Mouse (Mus musculus) heart, embryonic 11.5 days (tissue): ENCODE measurements at regions not wholly inside any gene's neighbourhood (a gene's known extent, or its start where the extent isn't known, plus 50 kb on each side); places are given as distances from the start of the nearest gene placed in this dataset.

Source experiments
- ATAC-seq: fragments of 200-750 bp; cut with Nextera tagmentation; replicated peaks from 2 replicates; pipeline ENCODE4 v1.8.0; 2017; ENCODE audit warnings: moderate library complexity; ENCODE audit not compliant: insufficient number of reproducible peaks, low FRiP score, low TSS enrichment
- H3K27ac ChIP-seq: fragments of 300-500 bp; sonication (generic); 2 replicates; pipeline ENCODE4 v1.5.1; 2014; ENCODE audit warnings: mild to moderate bottlenecking, low read depth, low read length
- H3K27me3 ChIP-seq: fragments of 300-500 bp; sonication (generic); 2 replicates; pipeline ENCODE4 v1.6.1; 2014; ENCODE audit warnings: mild to moderate bottlenecking, low read length, mixed read lengths; ENCODE audit not compliant: control insufficient read depth, insufficient read depth
- H3K36me3 ChIP-seq: fragments of 300-500 bp; sonication (generic); 2 replicates; pipeline ENCODE4 v1.6.1; 2014; ENCODE audit warnings: mild to moderate bottlenecking, low read length, moderate library complexity, mixed read lengths; ENCODE audit not compliant: control insufficient read depth, insufficient read depth
- H3K4me1 ChIP-seq: fragments of 300-500 bp; sonication (generic); 2 replicates; pipeline ENCODE4 v1.6.1; 2014; ENCODE audit warnings: low read length; ENCODE audit not compliant: control insufficient read depth, insufficient read depth
- H3K4me2 ChIP-seq: fragments of 300-500 bp; sonication (generic); 2 replicates; pipeline ENCODE4 v1.6.1; 2014; ENCODE audit warnings: mild to moderate bottlenecking, moderate library complexity
- H3K4me3 ChIP-seq: fragments of 300-500 bp; sonication (generic); 2 replicates; pipeline ENCODE4 v1.5.1; 2014; ENCODE audit warnings: low read depth, low read length
- H3K9ac ChIP-seq: fragments of 300-500 bp; sonication (generic); 2 replicates; pipeline ENCODE4 v1.6.1; 2014; ENCODE audit warnings: mild to moderate bottlenecking, low read depth, low read length, moderate library complexity
- H3K9me3 ChIP-seq: fragments of 300-500 bp; sonication (generic); replicated peaks from 2 replicates; pipeline ENCODE4 v1.6.1; 2016; ENCODE audit warnings: low read length; ENCODE audit not compliant: control insufficient read depth
- WGBS: fragments of 180-500 bp; shearing (Covaris S2); extraction: QIAGEN DNeasy Blood & Tissue Kit; methylation state at CpG from one replicate; pipeline ENCODE4 v1.1.7; 2014; ENCODE audit not compliant: insufficient replicate concordance; 5-methylcytosine and 5-hydroxymethylcytosine counted together

GRCm38 (mm10) chr13:116243272-116243784 lies 66.2 kb downstream of the Isl1 start:
- H3K27ac ChIP-seq, result no peak overlapping the region
- no peaks in the 10 kb centered on the region for H3K4me1 ChIP-seq
- H3K4me3 ChIP-seq, result no peak overlapping the region
- no peaks in the 10 kb centered on the region for H3K36me3 ChIP-seq
- no peak overlapping the region for H3K4me2 ChIP-seq
- H3K27me3 ChIP-seq, result no peaks in the 10 kb centered on the region
- 83% methylated on average over 11 of the region's 11 CpGs for WGBS
- no peak overlapping the region for H3K9ac ChIP-seq
- ATAC-seq, result no peak
- no peaks in the 10 kb centered on the region for H3K9me3 ChIP-seq

- WGBS, result 44% methylated on average over 3 of the region's 3 CpGs
Measured at GRCm38 (mm10) chr13:116215101-116215500, 94.4 kb downstream of the Isl1 start.

GRCm38 (mm10) chr13:116213843-116214829 lies 95.4 kb downstream of the Isl1 start:
- no peaks in the 10 kb centered on the region for H3K9me3 ChIP-seq
- no peak overlapping the region for H3K9ac ChIP-seq
- WGBS, result 38% methylated on average over 6 of the region's 6 CpGs
- H3K27me3 ChIP-seq, result no peaks in the 10 kb centered on the region
- no peaks in the 10 kb centered on the region for H3K4me1 ChIP-seq
- ATAC-seq, result no peak
- H3K4me2 ChIP-seq, result no peak overlapping the region
- no peaks in the 10 kb centered on the region for H3K36me3 ChIP-seq
- H3K4me3 ChIP-seq, result no peak overlapping the region
- H3K27ac ChIP-seq, result no peak overlapping the region

More at GRCm38 (mm10) chr13:116215101-116215500, 94.4 kb downstream of the Isl1 start:
- Histone ChIP-seq H3K27ac (no peak overlapping the region), H3K9me3 (no peaks in the 10 kb centered on the region), H3K36me3 (no peaks in the 10 kb centered on the region), H3K9ac (no peak overlapping the region), H3K4me2 (no peak overlapping the region), H3K4me1 (no peaks in the 10 kb centered on the region), H3K4me3 (no peak overlapping the region), H3K27me3 (no peaks in the 10 kb centered on the region)
- no peak for ATAC-seq

GRCm38 (mm10) chr13:116201177-116201920 lies 108.1 kb downstream of the Isl1 start:
- no peaks in the 10 kb centered on the region for H3K36me3 ChIP-seq
- H3K27ac ChIP-seq, result no peak overlapping the region
- 3% methylated on average over 11 of the region's 11 CpGs for WGBS
- H3K4me2 ChIP-seq, result peak overlapping the region; percentile 56
- no peaks in the 10 kb centered on the region for H3K9me3 ChIP-seq
- 0 out of 2 replicates have a peak, but pooled peaks have one; percentile 68 for ATAC-seq
- H3K4me1 ChIP-seq, result no peaks in the 10 kb centered on the region
- 0 out of 2 replicates have a peak overlapping the region, but pooled peaks have one; percentile 39 for H3K9ac ChIP-seq
- H3K4me3 ChIP-seq, result peak overlapping the region; percentile 18; the same call in 1 of the 2 replicates
- 0 out of 2 replicates have a peak, but pooled peaks cover 2% of the 10 kb centered on the region for H3K27me3 ChIP-seq

GRCm38 (mm10) chr13:116187059-116187458 lies 122.4 kb downstream of the Isl1 start:
- Histone ChIP-seq H3K9me3 (no peaks in the 10 kb centered on the region), H3K27me3 (0 out of 2 replicates have a peak, but pooled peaks cover 5% of the 10 kb centered on the region), H3K4me1 (no peaks in the 10 kb centered on the region), H3K27ac (no peak overlapping the region), H3K9ac (no peak overlapping the region), H3K4me2 (peak overlapping the region; percentile 25), H3K36me3 (no peaks in the 10 kb centered on the region), H3K4me3 (no peak overlapping the region)
- 0 out of 2 replicates have a peak, but pooled peaks have one; percentile 52 for ATAC-seq
- WGBS, result 21% methylated on average over 7 of the region's 7 CpGs

GRCm38 (mm10) chr13:116177781-116178180 lies 131.7 kb downstream of the Isl1 start:
- H3K4me1 ChIP-seq, result no peaks in the 10 kb centered on the region; the same call in 1 of the 2 replicates
- no peak for ATAC-seq
- H3K36me3 ChIP-seq, result no peaks in the 10 kb centered on the region
- WGBS, result 73% methylated on average over 3 of the region's 3 CpGs
- no peak overlapping the region for H3K4me3 ChIP-seq
- peaks cover 11% of the 10 kb centered on the region for H3K27me3 ChIP-seq
- H3K4me2 ChIP-seq, result no peak overlapping the region
- H3K9me3 ChIP-seq, result no peaks in the 10 kb centered on the region
- no peak overlapping the region for H3K9ac ChIP-seq
- H3K27ac ChIP-seq, result no peak overlapping the region

- H3K4me2 ChIP-seq, result no peak overlapping the region
- H3K36me3 ChIP-seq, result no peaks in the 10 kb centered on the region
- H3K27ac ChIP-seq, result no peak overlapping the region
- WGBS, result 14% methylated on average over 3 of the region's 3 CpGs
- no peak for ATAC-seq
- H3K9me3 ChIP-seq, result no peaks in the 10 kb centered on the region
- H3K9ac ChIP-seq, result no peak overlapping the region
- H3K4me3 ChIP-seq, result no peak overlapping the region
- H3K27me3 ChIP-seq, result peaks cover 5% of the 10 kb centered on the region; the same call in 1 of the 2 replicates
- H3K4me1 ChIP-seq, result no peaks in the 10 kb centered on the region; the same call in 1 of the 2 replicates
Measured at GRCm38 (mm10) chr13:116174976-116175375, 134.5 kb downstream of the Isl1 start.

- Histone ChIP-seq H3K4me1 (no peaks in the 10 kb centered on the region; the same call in 1 of the 2 replicates), H3K9ac (no peak overlapping the region), H3K9me3 (no peaks in the 10 kb centered on the region), H3K4me2 (no peak overlapping the region), H3K27me3 (peaks cover 5% of the 10 kb centered on the region; the same call in 1 of the 2 replicates), H3K4me3 (no peak overlapping the region), H3K27ac (no peak overlapping the region), H3K36me3 (no peaks in the 10 kb centered on the region)
- 53% methylated on average over 2 of the region's 2 CpGs for WGBS
- ATAC-seq, result no peak
Measured at GRCm38 (mm10) chr13:116173866-116174265, 135.6 kb downstream of the Isl1 start.
